Comparison of ENCODE assay signal across 24 mouse cellular contexts in genomic region chr13:32298456-32298855, GRCm38 (mm10). TPM values are rescaled to one million over a fixed set of nuclear protein-coding genes. Genes with fewer than 3 reads are reported as not detected.
A peak's percentile ranks its signal among the peaks of the same experiment; 100 is the strongest.
DNase-seq lines count a peak whose midpoint lies in the region; ATAC-seq and TF ChIP-seq lines count a peak whose summit lies in the region.
"Had no signal": no experiment of that assay in that cellular context is flagged by ENCODE, and none has a peak within 500 bp of the region (broad histone marks: within the 10 kb centered on the region; RNA-seq: fewer than 3 reads in every experiment).

No protein-coding gene starts in this region.

- TF ChIP-seq POLR2A in limb, embryonic 14.5 days (IDR thresholded peaks at IDR 0.05; ENCODE audit: borderline replicate concordance, extremely low read depth, insufficient read depth, insufficient read length), result no peak

- no peak overlapping the region for H3K27ac ChIP-seq in forebrain, embryonic 12.5 days
- H3K27ac ChIP-seq in forebrain, embryonic 15.5 days (replicated peaks), result no peak overlapping the region
- no peak overlapping the region for H3K27ac ChIP-seq in limb, embryonic 14.5 days (replicated peaks; ENCODE audit: low read depth, low read length)
- H3K27ac ChIP-seq: embryonic facial prominence, embryonic 12.5 days; heart, adult 2 months; heart, embryonic 15.5 days; hindbrain, embryonic 13.5 days; hindbrain, postnatal 0 days had no signal

- no peaks in the 10 kb centered on the region for H3K4me1 ChIP-seq in forebrain, embryonic 12.5 days
- H3K4me1 ChIP-seq in forebrain, embryonic 15.5 days, result peaks cover 5% of the 10 kb centered on the region; the same call in 1 of the 2 replicates
- H3K4me1 ChIP-seq in limb, embryonic 14.5 days (ENCODE audit: control insufficient read depth, insufficient read depth, low read length), result peaks cover 7% of the 10 kb centered on the region; the same call in 1 of the 2 replicates
- H3K4me1 ChIP-seq: heart, embryonic 15.5 days had no signal

- peak; percentile 27; the same call in 1 of the 2 replicates for ATAC-seq in forebrain, embryonic 12.5 days (ENCODE audit: low FRiP score)
- no peak; the same call in 1 of the 2 replicates for ATAC-seq in forebrain, embryonic 15.5 days (replicated peaks)
- no peak for ATAC-seq in limb, embryonic 14.5 days (ENCODE audit: low FRiP score, low read depth)
- ATAC-seq: activated CD4-positive, CD25-positive, alpha-beta regulatory T cell, adult 4 months; forebrain, postnatal 0 days; hindbrain, postnatal 0 days had no signal

- intact Hi-C loops in gastrocnemius, postnatal 14 days (cut with DNase I; ENCODE audit: low total_unique reads), result loop anchor here (5.0 kb wide), 1 partner anchor 501 kb away; no protein-coding TSS in a partner anchor
- intact Hi-C loops in left cerebral cortex, postnatal 14 days (cut with DNase I), result loop anchor here (5.0 kb wide), 1 partner anchor 496 kb away; no protein-coding TSS in a partner anchor

- no peaks in the 10 kb centered on the region for H3K27me3 ChIP-seq in forebrain, embryonic 12.5 days
- no peaks in the 10 kb centered on the region for H3K27me3 ChIP-seq in forebrain, embryonic 15.5 days
- H3K27me3 ChIP-seq in limb, embryonic 14.5 days (ENCODE audit: control insufficient read depth, insufficient read depth, low read length), result no peaks in the 10 kb centered on the region
- H3K27me3 ChIP-seq: CH12.LX; embryonic facial prominence, embryonic 12.5 days; heart, embryonic 15.5 days; hindbrain, embryonic 13.5 days had no signal

- peak; percentile 2 for DNase-seq in gastrocnemius, adult 18-20 months (ENCODE audit: low spot score)
- no peak for DNase-seq in gastrocnemius, postnatal 14 days
- peak; percentile 61 for DNase-seq in NIH3T3 (ENCODE audit: low read depth)
- peak; percentile 7 for DNase-seq in limb, embryonic 14.5 days (ENCODE audit: low spot score)
- DNase-seq in left cerebral cortex, postnatal 14 days (ENCODE audit: low spot score in 2 of 2), result no peak
- DNase-seq in layer of hippocampus, adult 9-10 months (ENCODE audit: low spot score), result no peak
- DNase-seq: adrenal gland, postnatal 14 days; cerebellum, adult 11 months; cerebellum, adult 8-10 months; cerebellum, postnatal 14 days; forebrain, postnatal 0 days; gastrocnemius, postnatal 10 days; heart, adult 2 months; heart, postnatal 14 days; kidney, adult 11 months had no signal

- H3K4me2 ChIP-seq in forebrain, embryonic 12.5 days, result no peak overlapping the region
- H3K4me2 ChIP-seq in forebrain, embryonic 15.5 days (replicated peaks), result no peak overlapping the region
- H3K4me2 ChIP-seq in limb, embryonic 14.5 days (replicated peaks; ENCODE audit: low read depth, low read length, severe bottlenecking), result no peak overlapping the region
- H3K4me2 ChIP-seq: embryonic facial prominence, embryonic 12.5 days; heart, embryonic 11.5 days; heart, embryonic 15.5 days; hindbrain, embryonic 13.5 days had no signal

- no peak overlapping the region for H3K9ac ChIP-seq in forebrain, embryonic 12.5 days
- no peak overlapping the region for H3K9ac ChIP-seq in forebrain, embryonic 15.5 days (replicated peaks)
- no peak overlapping the region for H3K9ac ChIP-seq in limb, embryonic 14.5 days (ENCODE audit: low read depth, low read length, severe bottlenecking)
- H3K9ac ChIP-seq: embryonic facial prominence, embryonic 12.5 days; forebrain, postnatal 0 days; heart, embryonic 15.5 days; hindbrain, embryonic 13.5 days had no signal

- 5% methylated on average over 1 of the region's 1 CpGs for WGBS in forebrain, embryonic 12.5 days
- WGBS in forebrain, embryonic 15.5 days, result 7% methylated on average over 1 of the region's 1 CpGs
- 4% methylated on average over 1 of the region's 1 CpGs for WGBS in limb, embryonic 14.5 days

- H3K36me3 ChIP-seq in forebrain, embryonic 12.5 days (replicated peaks), result no peaks in the 10 kb centered on the region
- no peaks in the 10 kb centered on the region for H3K36me3 ChIP-seq in forebrain, embryonic 15.5 days
- H3K36me3 ChIP-seq in limb, embryonic 14.5 days (ENCODE audit: control insufficient read depth, insufficient read depth, low read length), result no peaks in the 10 kb centered on the region
- H3K36me3 ChIP-seq: embryonic facial prominence, embryonic 12.5 days; heart, embryonic 15.5 days; hindbrain, embryonic 13.5 days had no signal

- no peak overlapping the region for H3K4me3 ChIP-seq in forebrain, embryonic 12.5 days (replicated peaks)
- no peak overlapping the region for H3K4me3 ChIP-seq in forebrain, embryonic 15.5 days
- H3K4me3 ChIP-seq in limb, embryonic 14.5 days (replicated peaks; ENCODE audit: low read length), result no peak overlapping the region
- H3K4me3 ChIP-seq: embryonic facial prominence, embryonic 12.5 days; heart, adult 2 months; heart, embryonic 15.5 days; hindbrain, embryonic 13.5 days had no signal

- H3K9me3 ChIP-seq in forebrain, embryonic 12.5 days, result no peaks in the 10 kb centered on the region
- H3K9me3 ChIP-seq in forebrain, embryonic 15.5 days, result no peaks in the 10 kb centered on the region
- no peaks in the 10 kb centered on the region for H3K9me3 ChIP-seq in limb, embryonic 14.5 days (ENCODE audit: control insufficient read depth, low read length)
- H3K9me3 ChIP-seq: embryonic facial prominence, embryonic 12.5 days; heart, embryonic 15.5 days; hindbrain, embryonic 13.5 days had no signal

RNA-seq across cellular contexts. Expression of gene Gmds, which starts 40.1 kb away (rescaled TPM):
- 31.4 TPM in 2 replicates for polyA plus RNA-seq in forebrain, embryonic 12.5 days (2016; fragmentation: Nextera tagmentation; extraction: Ambion mirVana)
- polyA plus RNA-seq in forebrain, embryonic 15.5 days (2015; fragmentation: Nextera tagmentation; extraction: Ambion mirVana), result 30.5 and 34.2 TPM in 2 replicates
- total RNA-seq in gastrocnemius, adult 18-20 months (2021), result 1 to 10 TPM; 1.5 to 2.1 TPM
- total RNA-seq in gastrocnemius, postnatal 14 days (2021), result 1 to 10 TPM; 2.7 to 2.8 TPM
- 23.9 and 31.6 TPM in 2 replicates for polyA plus RNA-seq in limb, embryonic 14.5 days (2012; rRNA removed)
- 39.9 and 44.2 TPM in 2 replicates for polyA plus RNA-seq in limb, embryonic 14.5 days (2014; fragmentation: Nextera tagmentation; extraction: Ambion mirVana)
- 10 to 100 TPM; 12.8 to 14.0 TPM for total RNA-seq in left cerebral cortex, postnatal 14 days (2021)

Comparison
In these comparisons a context has a peak if more than half of its experiments do, and no peak if none do; other contexts are left out.
1. DNase-seq: peak in gastrocnemius, adult 18-20 months (single experiment), NIH3T3 (single experiment) and limb, embryonic 14.5 days (single experiment); none in gastrocnemius, postnatal 14 days (single experiment), left cerebral cortex, postnatal 14 days (0 of 2) and layer of hippocampus, adult 9-10 months (single experiment).